Mouse (Mus musculus) liver, embryonic 11.5 days (tissue): Measurements from ENCODE around the gene Casd1. TPM values are rescaled to one million over a fixed set of nuclear protein-coding genes. Genes with fewer than 3 reads are reported as not detected.

Source experiments
- ATAC-seq: fragments of 200-750 bp; cut with Nextera tagmentation; replicated peaks from 2 replicates; pipeline ENCODE4 v1.8.0; 2017; ENCODE audit warnings: moderate number of reproducible peaks, mild to moderate bottlenecking, moderate TSS enrichment, moderate library complexity; ENCODE audit not compliant: low FRiP score
- DNase-seq: peaks from one replicate; pipeline ENCODE4 v3.0.0-alpha.2; 2017; ENCODE audit warnings: low spot score
- H3K27ac ChIP-seq: fragments of 300-500 bp; sonication (generic); 2 replicates; pipeline ENCODE4 v1.5.1; 2014; ENCODE audit warnings: mild to moderate bottlenecking, low read depth, low read length, control low read depth
- H3K27me3 ChIP-seq: fragments of 300-500 bp; sonication (generic); replicated peaks from 2 replicates; pipeline ENCODE4 v1.6.1; 2014; ENCODE audit warnings: low read length, mixed read lengths; ENCODE audit not compliant: control insufficient read depth, insufficient read depth
- H3K36me3 ChIP-seq: fragments of 300-500 bp; sonication (generic); 2 replicates; pipeline ENCODE4 v1.6.1; 2014; ENCODE audit warnings: mild to moderate bottlenecking, low read length, moderate library complexity, mixed read lengths; ENCODE audit not compliant: control insufficient read depth, insufficient read depth
- H3K4me1 ChIP-seq: fragments of 300-500 bp; sonication (generic); replicated peaks from 2 replicates; pipeline ENCODE4 v1.6.1; 2014; ENCODE audit warnings: low read length, mixed read lengths; ENCODE audit not compliant: control insufficient read depth, insufficient read depth
- H3K4me2 ChIP-seq: fragments of 300-500 bp; sonication (generic); 2 replicates; pipeline ENCODE4 v1.6.1; 2014; ENCODE audit warnings: mild to moderate bottlenecking, control low read depth, moderate library complexity
- H3K4me3 ChIP-seq: fragments of 300-500 bp; sonication (generic); 2 replicates; pipeline ENCODE4 v1.5.1; 2014; ENCODE audit warnings: low read depth, low read length, control low read depth
- H3K9ac ChIP-seq: fragments of 300-500 bp; sonication (generic); 2 replicates; pipeline ENCODE4 v1.6.1; 2014; ENCODE audit warnings: low read depth, low read length, control low read depth
- H3K9me3 ChIP-seq: fragments of 300-500 bp; sonication (generic); 2 replicates; pipeline ENCODE4 v1.6.1; 2016; ENCODE audit warnings: low read length, inconsistent platforms, mixed read lengths; ENCODE audit not compliant: control insufficient read depth
- WGBS: fragments of 180-500 bp; shearing (Covaris S2); extraction: QIAGEN DNeasy Blood & Tissue Kit; methylation state at CpG from one replicate; pipeline ENCODE4 v1.1.7; 2014; 5-methylcytosine and 5-hydroxymethylcytosine counted together
- polyA plus RNA-seq: library from polyadenylated mRNA; unstranded; fragments of >200 nt; fragmentation: Nextera tagmentation; extraction: Ambion mirVana; gene quantifications from 2 replicates; pipeline ENCODE4 v1.2.1, GENCODE M21; 2014

Casd1 gene
- polyA plus RNA-seq, 1 experiment from 2014 or later = 29.4 TPM

- 4% methylated on average over 52 of the region's 58 CpGs for WGBS
- Histone ChIP-seq H3K4me2 (peak overlapping the region; percentile 68), H3K27me3 (no peaks in the 10 kb centered on the region), H3K4me3 (peak overlapping the region; percentile 84), H3K9me3 (no peaks in the 10 kb centered on the region), H3K4me1 (peaks cover 11% of the 10 kb centered on the region), H3K36me3 (no peaks in the 10 kb centered on the region; the same call in 1 of the 2 replicates), H3K27ac (peak overlapping the region; percentile 96), H3K9ac (peak overlapping the region; percentile 97)
- peak; percentile 65 for DNase-seq
- peak; percentile 71 for ATAC-seq
Observed at GRCm38 (mm10) chr6:4601297-4601931, 775 bp downstream of the Casd1 start.

DNA sequence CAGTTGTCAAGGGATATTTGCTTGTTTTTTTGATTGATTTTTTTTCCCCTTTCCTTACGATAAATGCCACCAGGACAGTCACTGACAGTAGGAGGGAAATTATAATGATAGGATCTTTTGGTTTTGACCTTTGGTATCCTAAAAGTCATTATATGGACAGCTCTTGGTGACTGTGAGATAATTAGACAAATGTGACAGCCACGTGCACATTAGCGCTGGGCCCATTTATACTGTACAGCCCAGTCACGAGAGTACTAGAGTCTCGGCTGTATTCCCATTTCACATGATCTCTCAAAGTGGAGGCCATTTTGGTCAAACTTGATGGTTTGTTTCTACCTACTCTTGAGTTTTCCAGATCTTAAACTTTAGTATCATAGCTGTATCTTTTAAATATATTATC, 1.4 kb downstream of the Casd1 start:
- DNase-seq = no peak
- 53% methylated on average over 5 of the region's 5 CpGs for WGBS
- no peak for ATAC-seq
- peak overlapping the region; percentile 68 for H3K4me2 ChIP-seq
- H3K36me3 ChIP-seq = no peaks in the 10 kb centered on the region; the same call in 1 of the 2 replicates
- H3K27ac ChIP-seq = peak overlapping the region; percentile 96; the same call in 1 of the 2 replicates
- peak overlapping the region; percentile 84 for H3K4me3 ChIP-seq
- H3K9ac ChIP-seq = peak overlapping the region; percentile 97
- H3K9me3 ChIP-seq = no peaks in the 10 kb centered on the region
- peaks cover 11% of the 10 kb centered on the region for H3K4me1 ChIP-seq
- H3K27me3 ChIP-seq = no peaks in the 10 kb centered on the region

DNA sequence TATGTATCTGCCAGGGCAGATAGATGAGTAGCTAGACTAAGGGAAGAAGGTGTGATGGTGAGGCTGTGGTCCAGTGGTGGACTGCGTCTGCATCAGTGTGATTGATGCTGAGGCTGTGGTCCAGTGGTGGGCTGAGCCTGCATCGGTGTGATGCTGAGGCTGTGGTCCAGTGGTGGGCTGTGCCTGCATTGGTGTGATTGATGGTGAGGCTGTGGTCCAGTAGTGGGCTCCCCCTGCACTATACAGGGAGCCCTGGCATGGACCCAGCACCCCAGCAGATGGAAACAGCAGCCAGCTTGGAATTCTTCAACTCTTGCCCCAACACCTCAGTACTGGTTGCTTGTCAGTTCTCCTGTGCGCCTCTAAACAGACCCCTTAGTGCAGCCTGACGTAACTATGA, 5.8 kb downstream of the Casd1 start:
- Histone ChIP-seq H3K27me3 (no peaks in the 10 kb centered on the region), H3K4me2 (no peak overlapping the region), H3K4me1 (peaks cover 9% of the 10 kb centered on the region; the same call in 1 of the 2 replicates), H3K36me3 (no peaks in the 10 kb centered on the region; the same call in 1 of the 2 replicates), H3K27ac (no peak overlapping the region), H3K9ac (no peak overlapping the region), H3K9me3 (no peaks in the 10 kb centered on the region), H3K4me3 (no peak overlapping the region)
- no peak for ATAC-seq
- 85% methylated on average over 4 of the region's 4 CpGs for WGBS
- no peak for DNase-seq

GRCm38 (mm10) chr6:4610216-4610896, 9.7 kb downstream of the Casd1 start:
- no peaks in the 10 kb centered on the region for H3K9me3 ChIP-seq
- no peak overlapping the region for H3K4me3 ChIP-seq
- H3K4me2 ChIP-seq = no peak overlapping the region
- 56% methylated on average over 4 of the region's 4 CpGs for WGBS
- no peak overlapping the region for H3K9ac ChIP-seq
- ATAC-seq (peak; percentile 74; the same call in 1 of the 2 replicates), DNase-seq (no peak)
- peaks cover 3% of the 10 kb centered on the region; the same call in 1 of the 2 replicates for H3K4me1 ChIP-seq
- H3K27me3 ChIP-seq = no peaks in the 10 kb centered on the region
- peaks cover 7% of the 10 kb centered on the region; the same call in 1 of the 2 replicates for H3K36me3 ChIP-seq
- no peak overlapping the region for H3K27ac ChIP-seq

DNA sequence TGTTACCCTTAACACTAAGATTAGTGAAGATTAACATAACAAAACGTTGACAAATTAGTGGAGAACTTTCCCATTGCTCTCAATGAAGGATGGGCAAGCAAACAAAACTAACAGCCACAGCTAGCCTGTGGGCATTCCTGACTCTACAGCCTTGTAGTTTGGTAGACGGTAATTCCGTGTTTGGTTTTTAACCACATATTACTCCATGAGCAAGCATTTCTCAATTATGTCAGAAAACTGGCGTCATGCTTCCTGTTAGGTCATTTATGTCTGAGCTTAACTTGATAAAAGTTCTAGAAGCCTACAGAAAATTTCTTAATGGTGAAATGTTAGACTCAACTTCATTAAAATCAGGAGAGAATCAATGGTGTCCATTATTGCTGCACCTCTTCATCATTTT, 11.2 kb downstream of the Casd1 start:
- no peak overlapping the region for H3K4me3 ChIP-seq
- H3K9me3 ChIP-seq = no peaks in the 10 kb centered on the region
- H3K27ac ChIP-seq = no peak overlapping the region
- H3K36me3 ChIP-seq = peaks cover 7% of the 10 kb centered on the region; the same call in 1 of the 2 replicates
- H3K9ac ChIP-seq = no peak overlapping the region
- 87% methylated on average over 4 of the region's 4 CpGs for WGBS
- H3K27me3 ChIP-seq = no peaks in the 10 kb centered on the region
- DNase-seq (no peak), ATAC-seq (no peak)
- peaks cover 3% of the 10 kb centered on the region; the same call in 1 of the 2 replicates for H3K4me1 ChIP-seq
- H3K4me2 ChIP-seq = no peak overlapping the region

GRCm38 (mm10) chr6:4612431-4612830, 11.8 kb downstream of the Casd1 start:
- Histone ChIP-seq H3K4me1 (peaks cover 3% of the 10 kb centered on the region; the same call in 1 of the 2 replicates), H3K27me3 (no peaks in the 10 kb centered on the region), H3K9ac (no peak overlapping the region), H3K9me3 (no peaks in the 10 kb centered on the region), H3K4me3 (no peak overlapping the region), H3K4me2 (no peak overlapping the region), H3K27ac (no peak overlapping the region), H3K36me3 (peaks cover 7% of the 10 kb centered on the region; the same call in 1 of the 2 replicates)
- 90% methylated on average over 7 of the region's 7 CpGs for WGBS
- DNase-seq = no peak
- ATAC-seq = no peak

- Histone ChIP-seq H3K9ac (no peak overlapping the region), H3K36me3 (peaks cover 7% of the 10 kb centered on the region; the same call in 1 of the 2 replicates), H3K9me3 (no peaks in the 10 kb centered on the region), H3K27ac (no peak overlapping the region), H3K4me2 (no peak overlapping the region), H3K4me3 (no peak overlapping the region), H3K27me3 (no peaks in the 10 kb centered on the region), H3K4me1 (no peaks in the 10 kb centered on the region)
- DNase-seq = no peak
- 58% methylated on average over 10 of the region's 10 CpGs for WGBS
- no peak for ATAC-seq
Observed at GRCm38 (mm10) chr6:4617911-4618310, 17.3 kb downstream of the Casd1 start.

DNA sequence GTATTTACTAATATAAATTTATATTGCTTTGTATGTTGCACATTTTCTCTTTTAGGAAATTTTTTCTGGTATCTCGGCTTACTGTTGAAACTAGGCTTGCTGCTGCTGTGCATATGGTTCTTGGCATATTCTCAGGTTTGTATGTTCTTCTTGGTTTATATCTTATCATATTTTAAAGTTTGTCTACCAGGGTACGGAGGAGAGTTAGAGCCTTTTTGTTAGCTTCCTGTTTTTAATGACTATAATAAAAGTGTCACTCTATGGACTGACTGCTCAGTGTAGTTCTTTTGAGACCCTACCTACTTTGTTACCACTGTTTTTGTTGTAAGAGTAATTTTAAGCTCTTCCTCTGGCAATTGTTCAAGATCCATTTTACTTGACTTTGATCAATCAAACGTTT, 30.8 kb downstream of the Casd1 start:
- H3K27me3 ChIP-seq = no peaks in the 10 kb centered on the region
- H3K4me1 ChIP-seq = no peaks in the 10 kb centered on the region
- H3K4me3 ChIP-seq = no peak overlapping the region
- WGBS = 79% methylated on average over 3 of the region's 3 CpGs
- DNase-seq = no peak
- no peaks in the 10 kb centered on the region for H3K9me3 ChIP-seq
- ATAC-seq = no peak
- no peak overlapping the region for H3K4me2 ChIP-seq
- no peak overlapping the region for H3K27ac ChIP-seq
- no peaks in the 10 kb centered on the region for H3K36me3 ChIP-seq
- H3K9ac ChIP-seq = no peak overlapping the region
